Mouse (Mus musculus): ENCODE data around the gene Olfml2a. TPM values are rescaled to one million over a fixed set of nuclear protein-coding genes. Genes with fewer than 3 reads are reported as not detected.
A peak's percentile ranks its signal among the peaks of the same experiment; 100 is the strongest.

Gene Olfml2a
- polyA plus RNA-seq (2014; fragmentation: Nextera tagmentation; extraction: Ambion mirVana): 3.5 and 3.6 TPM in 2 replicates

DNA sequence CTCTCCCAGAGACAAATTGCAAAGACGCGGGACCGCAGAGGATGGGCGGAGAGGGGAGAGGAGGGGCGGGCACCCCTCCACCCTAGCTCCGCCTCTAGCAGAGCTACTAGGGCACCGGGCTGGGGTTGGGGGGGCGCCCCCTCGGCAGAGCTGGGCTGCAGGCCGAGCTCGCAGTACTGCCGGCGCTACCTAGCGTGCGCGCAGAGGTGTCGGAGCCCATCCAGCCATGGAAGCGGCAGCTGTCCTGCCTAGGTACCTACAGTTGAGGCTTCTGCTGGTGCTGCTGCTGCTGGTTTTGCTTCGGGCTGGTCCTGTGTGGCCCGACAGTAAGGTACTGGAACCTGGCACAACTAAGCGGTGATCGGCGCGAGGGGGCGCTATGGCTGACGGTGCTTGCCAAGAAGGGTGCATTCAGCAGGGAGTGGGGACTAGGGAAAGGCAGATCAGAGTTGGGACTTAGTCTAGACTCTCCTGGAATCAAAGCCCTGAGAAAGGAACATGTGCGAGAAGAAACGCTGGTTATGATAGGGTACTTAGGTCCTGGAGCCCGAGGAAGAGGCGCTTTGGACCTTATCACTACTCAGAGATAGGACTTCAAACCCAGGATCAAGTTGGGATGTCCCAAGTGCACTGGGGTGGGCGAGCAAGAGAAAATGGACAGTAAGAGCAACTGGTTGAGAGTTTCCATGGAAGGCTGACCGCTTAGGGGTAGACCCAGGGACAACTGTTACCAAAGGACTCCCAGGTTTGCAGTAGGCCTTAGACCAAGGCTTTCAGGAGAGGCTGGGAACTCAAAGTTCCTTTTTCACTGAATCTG is at the start of gene Olfml2a:
Olfml2a (plus strand) TSS at position 128 of the 817 bp plus-strand sequence.
- Histone ChIP-seq H3K4me2 (replicated peaks; ENCODE audit: low read depth, low read length) (peak within 1 kb of the TSS; percentile 81), H3K27ac (ENCODE audit: low read length) (no peak within 1 kb of the TSS), H3K9me3 (ENCODE audit: control insufficient read depth, low read depth, low read length) (no peaks in the 10 kb centered on the region), H3K36me3 (ENCODE audit: control insufficient read depth, insufficient read depth, low read length) (no peaks in the 10 kb centered on the region), H3K9ac (replicated peaks; ENCODE audit: low read depth, low read length) (no peak within 1 kb of the TSS; the same call in 1 of the 2 replicates), H3K4me3 (ENCODE audit: low read depth, low read length) (peak within 1 kb of the TSS; percentile 35), H3K4me1 (ENCODE audit: control insufficient read depth, insufficient read depth, low read length) (peaks cover 18% of the 10 kb centered on the region), H3K27me3 (ENCODE audit: control insufficient read depth, insufficient read depth, low read length) (no peaks in the 10 kb centered on the region)
- WGBS: 8% methylated on average over 32 of the region's 32 CpGs
- ATAC-seq (ENCODE audit: insufficient number of reproducible peaks, insufficient read depth, low FRiP score, low read depth): peak; percentile 73

DNA sequence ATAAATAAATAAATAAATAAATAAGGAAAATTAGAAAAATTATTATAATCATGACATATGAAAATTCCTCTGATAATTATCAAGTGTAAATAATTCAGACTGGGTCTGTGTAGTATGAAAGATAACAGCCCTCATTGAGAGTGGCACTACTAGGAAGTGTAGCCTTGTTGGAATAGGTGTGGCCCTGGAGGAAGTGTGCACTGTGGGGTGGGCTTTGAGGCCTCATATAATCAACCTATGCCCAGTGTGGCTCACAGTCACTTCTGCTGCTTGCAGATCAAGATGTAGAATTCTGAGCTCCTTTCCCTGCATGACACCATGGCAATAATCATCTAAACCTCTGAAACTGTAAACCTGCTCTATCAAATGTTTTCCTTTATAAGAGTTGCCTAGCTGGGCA is 28.9 kb upstream of the Olfml2a start:
- Histone ChIP-seq H3K36me3 (ENCODE audit: control insufficient read depth, insufficient read depth, low read length) (no peaks in the 10 kb centered on the region), H3K4me3 (ENCODE audit: low read depth, low read length) (no peak overlapping the region), H3K4me1 (ENCODE audit: control insufficient read depth, insufficient read depth, low read length) (no peaks in the 10 kb centered on the region), H3K4me2 (replicated peaks; ENCODE audit: low read depth, low read length) (no peak overlapping the region), H3K9ac (replicated peaks; ENCODE audit: low read depth, low read length) (no peak overlapping the region), H3K27me3 (ENCODE audit: control insufficient read depth, insufficient read depth, low read length) (no peaks in the 10 kb centered on the region), H3K9me3 (ENCODE audit: control insufficient read depth, low read depth, low read length) (no peaks in the 10 kb centered on the region), H3K27ac (ENCODE audit: low read length) (no peak overlapping the region)
- ATAC-seq (ENCODE audit: insufficient number of reproducible peaks, insufficient read depth, low FRiP score, low read depth): no peak

DNA sequence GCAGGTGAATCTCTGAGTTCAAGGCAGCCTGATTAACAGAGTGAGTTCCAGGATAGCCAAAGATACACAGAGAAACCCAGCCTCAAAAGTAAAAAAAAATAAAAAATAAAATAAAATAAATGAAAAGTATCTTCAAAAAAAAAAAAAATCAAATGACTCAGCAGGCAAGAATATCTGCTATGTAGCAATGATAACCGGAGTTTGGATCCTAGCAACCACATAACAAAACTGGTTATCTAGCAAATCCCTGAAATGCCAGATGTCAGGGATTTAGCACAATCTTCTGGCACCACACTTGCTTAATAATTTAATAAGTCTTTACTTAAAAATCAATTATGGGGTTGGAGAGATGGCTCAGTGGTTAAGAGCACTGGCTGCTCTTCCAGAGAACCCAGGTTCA is 27.5 kb upstream of the Olfml2a start:
- WGBS: 88% methylated on average over 1 of the region's 1 CpGs

DNA sequence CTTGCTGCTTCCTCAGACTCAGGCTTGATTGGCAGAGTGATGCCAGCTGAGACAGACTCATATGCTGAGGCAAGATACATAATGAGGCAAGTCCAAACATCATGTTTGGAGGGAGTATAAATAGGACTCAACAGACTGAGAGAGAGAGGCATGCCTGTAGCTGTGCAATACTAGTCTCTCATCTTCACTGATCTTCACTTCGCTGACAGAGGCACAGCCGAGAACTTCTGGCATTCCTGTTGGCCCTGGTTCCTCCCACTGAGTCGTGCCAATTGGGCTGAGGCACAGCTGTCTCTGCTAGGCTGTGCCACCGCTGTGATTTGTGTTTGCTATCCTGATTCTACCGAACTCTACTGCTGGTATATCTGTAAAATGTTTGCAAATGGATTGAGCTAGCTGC is 25.7 kb upstream of the Olfml2a start:
- Histone ChIP-seq H3K27ac (ENCODE audit: low read length) (no peak overlapping the region), H3K27me3 (ENCODE audit: control insufficient read depth, insufficient read depth, low read length) (no peaks in the 10 kb centered on the region), H3K36me3 (ENCODE audit: control insufficient read depth, insufficient read depth, low read length) (no peaks in the 10 kb centered on the region), H3K9ac (replicated peaks; ENCODE audit: low read depth, low read length) (no peak overlapping the region), H3K4me3 (ENCODE audit: low read depth, low read length) (no peak overlapping the region), H3K9me3 (ENCODE audit: control insufficient read depth, low read depth, low read length) (no peaks in the 10 kb centered on the region), H3K4me2 (replicated peaks; ENCODE audit: low read depth, low read length) (no peak overlapping the region), H3K4me1 (ENCODE audit: control insufficient read depth, insufficient read depth, low read length) (no peaks in the 10 kb centered on the region)
- 63% methylated on average over 5 of the region's 5 CpGs for WGBS
- no peak for ATAC-seq (ENCODE audit: insufficient number of reproducible peaks, insufficient read depth, low FRiP score, low read depth)

More for the DNA sequence above, 27.5 kb upstream of the Olfml2a start:
- no peaks in the 10 kb centered on the region for H3K36me3 ChIP-seq (ENCODE audit: control insufficient read depth, insufficient read depth, low read length)
- no peaks in the 10 kb centered on the region for H3K4me1 ChIP-seq (ENCODE audit: control insufficient read depth, insufficient read depth, low read length)
- no peaks in the 10 kb centered on the region for H3K27me3 ChIP-seq (ENCODE audit: control insufficient read depth, insufficient read depth, low read length)
- no peak for ATAC-seq (ENCODE audit: insufficient number of reproducible peaks, insufficient read depth, low FRiP score, low read depth)
- H3K27ac ChIP-seq (ENCODE audit: low read length): no peak overlapping the region
- H3K9me3 ChIP-seq (ENCODE audit: control insufficient read depth, low read depth, low read length): no peaks in the 10 kb centered on the region
- no peak overlapping the region for H3K4me2 ChIP-seq (replicated peaks; ENCODE audit: low read depth, low read length)
- H3K9ac ChIP-seq (replicated peaks; ENCODE audit: low read depth, low read length): no peak overlapping the region
- no peak overlapping the region for H3K4me3 ChIP-seq (ENCODE audit: low read depth, low read length)

DNA sequence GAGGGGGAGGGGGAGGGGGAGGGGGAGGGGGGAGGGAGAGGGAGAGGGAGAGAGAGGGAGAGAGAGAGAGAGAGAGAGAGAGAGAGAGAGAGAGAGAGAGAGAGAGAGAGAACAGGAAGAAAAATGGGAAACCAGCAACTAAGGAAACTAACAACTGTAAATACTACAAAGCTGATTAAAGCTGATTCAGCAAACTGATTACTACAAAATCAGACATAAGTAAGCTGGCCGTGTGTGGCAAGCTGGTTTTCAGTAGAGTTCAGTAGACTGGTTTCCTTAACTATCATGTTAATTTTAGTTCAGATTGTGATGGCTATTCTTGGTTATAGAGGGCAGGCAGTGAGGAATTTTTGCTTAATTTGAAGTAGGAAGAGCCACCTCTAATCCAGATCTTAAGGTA is 23.2 kb upstream of the Olfml2a start:
- Histone ChIP-seq H3K4me2 (replicated peaks; ENCODE audit: low read depth, low read length) (no peak overlapping the region), H3K9ac (replicated peaks; ENCODE audit: low read depth, low read length) (no peak overlapping the region), H3K36me3 (ENCODE audit: control insufficient read depth, insufficient read depth, low read length) (no peaks in the 10 kb centered on the region), H3K27ac (ENCODE audit: low read length) (no peak overlapping the region), H3K27me3 (ENCODE audit: control insufficient read depth, insufficient read depth, low read length) (no peaks in the 10 kb centered on the region), H3K4me1 (ENCODE audit: control insufficient read depth, insufficient read depth, low read length) (no peaks in the 10 kb centered on the region), H3K4me3 (ENCODE audit: low read depth, low read length) (no peak overlapping the region), H3K9me3 (ENCODE audit: control insufficient read depth, low read depth, low read length) (no peaks in the 10 kb centered on the region)
- 69% methylated on average over 1 of the region's 1 CpGs for WGBS
- ATAC-seq (ENCODE audit: insufficient number of reproducible peaks, insufficient read depth, low FRiP score, low read depth): no peak

DNA sequence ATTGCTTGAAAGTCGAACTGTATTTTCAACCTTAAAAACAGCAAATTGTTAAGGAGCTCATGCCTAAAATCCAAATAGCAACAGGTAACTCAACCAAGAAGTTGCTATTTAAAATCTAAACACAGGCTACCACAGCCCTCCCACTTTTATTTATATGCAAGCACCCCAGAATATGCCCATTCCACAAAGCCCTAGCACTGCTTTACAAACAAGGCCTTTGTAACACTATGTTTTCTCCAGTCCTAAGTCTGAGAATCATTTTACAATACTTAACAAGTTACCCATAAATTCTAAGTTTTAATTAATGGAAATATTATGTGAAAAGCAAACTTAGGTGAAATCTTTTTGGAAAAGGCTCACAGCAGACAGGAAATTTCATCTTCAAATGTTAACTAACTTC is 17.3 kb upstream of the Olfml2a start:
- Histone ChIP-seq H3K4me3 (ENCODE audit: low read depth, low read length) (no peak overlapping the region), H3K9me3 (ENCODE audit: control insufficient read depth, low read depth, low read length) (no peaks in the 10 kb centered on the region), H3K27me3 (ENCODE audit: control insufficient read depth, insufficient read depth, low read length) (no peaks in the 10 kb centered on the region), H3K4me1 (ENCODE audit: control insufficient read depth, insufficient read depth, low read length) (no peaks in the 10 kb centered on the region), H3K9ac (replicated peaks; ENCODE audit: low read depth, low read length) (no peak overlapping the region), H3K4me2 (replicated peaks; ENCODE audit: low read depth, low read length) (no peak overlapping the region), H3K27ac (ENCODE audit: low read length) (no peak overlapping the region), H3K36me3 (ENCODE audit: control insufficient read depth, insufficient read depth, low read length) (no peaks in the 10 kb centered on the region)
- 57% methylated on average over 1 of the region's 1 CpGs for WGBS
- no peak for ATAC-seq (ENCODE audit: insufficient number of reproducible peaks, insufficient read depth, low FRiP score, low read depth)

DNA sequence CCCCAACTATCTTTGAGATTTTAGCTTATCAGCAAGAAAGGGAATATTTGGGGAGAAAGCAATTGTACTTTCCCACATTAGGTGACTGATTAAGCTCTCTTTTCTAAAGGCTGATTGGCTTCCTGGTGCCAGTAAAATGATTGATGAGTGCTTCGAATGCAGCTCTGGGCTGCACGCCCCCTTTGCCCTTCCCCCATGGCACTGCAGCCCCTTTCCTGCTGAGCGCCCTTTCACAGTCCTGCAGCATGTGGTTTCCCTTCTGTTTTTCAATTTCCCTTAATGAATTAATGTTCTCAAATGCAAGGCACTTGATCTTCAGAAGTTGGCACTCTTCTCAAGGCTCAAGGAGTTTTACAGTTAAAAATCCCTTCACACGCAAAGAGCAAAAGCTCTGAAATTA is 16.8 kb upstream of the Olfml2a start:
- Histone ChIP-seq H3K27me3 (ENCODE audit: control insufficient read depth, insufficient read depth, low read length) (no peaks in the 10 kb centered on the region), H3K4me2 (replicated peaks; ENCODE audit: low read depth, low read length) (no peak overlapping the region), H3K4me3 (ENCODE audit: low read depth, low read length) (no peak overlapping the region), H3K36me3 (ENCODE audit: control insufficient read depth, insufficient read depth, low read length) (no peaks in the 10 kb centered on the region), H3K9ac (replicated peaks; ENCODE audit: low read depth, low read length) (no peak overlapping the region), H3K27ac (ENCODE audit: low read length) (no peak overlapping the region), H3K4me1 (ENCODE audit: control insufficient read depth, insufficient read depth, low read length) (no peaks in the 10 kb centered on the region), H3K9me3 (ENCODE audit: control insufficient read depth, low read depth, low read length) (no peaks in the 10 kb centered on the region)
- WGBS: 28% methylated on average over 4 of the region's 4 CpGs
- no peak for ATAC-seq (ENCODE audit: insufficient number of reproducible peaks, insufficient read depth, low FRiP score, low read depth)

DNA sequence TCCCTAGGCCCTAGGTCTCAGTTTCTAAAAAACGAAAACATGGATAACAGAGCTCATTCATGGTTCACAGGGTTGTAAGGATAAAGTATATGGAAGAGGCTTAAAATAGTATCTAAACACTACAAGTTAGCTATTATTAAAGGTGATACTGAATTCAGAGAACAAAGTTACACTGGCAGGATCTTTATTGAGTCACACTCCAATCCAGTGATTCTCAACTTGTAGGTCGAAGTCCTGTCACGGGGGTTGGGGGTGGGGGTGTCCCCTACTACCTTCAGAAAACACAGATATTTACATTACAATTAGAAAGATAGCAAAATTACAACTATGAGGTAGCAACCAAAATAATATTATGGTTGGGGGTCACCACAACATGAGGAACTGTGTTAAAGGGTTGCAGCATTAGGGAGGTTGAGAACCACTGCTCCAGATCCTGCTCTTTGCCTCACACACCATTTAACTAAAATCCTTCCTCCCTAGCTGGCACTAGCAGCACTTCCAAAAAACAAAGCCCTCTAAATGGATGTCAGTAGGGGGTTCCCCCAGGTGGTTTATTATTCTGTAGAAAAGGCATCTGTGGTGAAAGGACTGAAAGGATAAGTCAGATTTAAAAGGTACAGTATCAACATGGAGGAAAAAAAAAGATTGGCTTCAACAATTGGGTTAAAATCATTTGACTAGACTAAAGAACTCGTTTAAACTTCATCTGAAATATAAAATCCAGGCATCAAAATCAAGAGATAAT is 14.7 kb upstream of the Olfml2a start:
- H3K36me3 ChIP-seq (ENCODE audit: control insufficient read depth, insufficient read depth, low read length): no peaks in the 10 kb centered on the region
- no peak overlapping the region for H3K9ac ChIP-seq (replicated peaks; ENCODE audit: low read depth, low read length)
- ATAC-seq (ENCODE audit: insufficient number of reproducible peaks, insufficient read depth, low FRiP score, low read depth): no peak
- H3K4me2 ChIP-seq (replicated peaks; ENCODE audit: low read depth, low read length): no peak overlapping the region
- no peaks in the 10 kb centered on the region for H3K27me3 ChIP-seq (ENCODE audit: control insufficient read depth, insufficient read depth, low read length)
- no peak overlapping the region for H3K27ac ChIP-seq (ENCODE audit: low read length)
- no peaks in the 10 kb centered on the region for H3K4me1 ChIP-seq (ENCODE audit: control insufficient read depth, insufficient read depth, low read length)
- H3K9me3 ChIP-seq (ENCODE audit: control insufficient read depth, low read depth, low read length): no peaks in the 10 kb centered on the region
- no peak overlapping the region for H3K4me3 ChIP-seq (ENCODE audit: low read depth, low read length)
- WGBS: 47% methylated on average over 4 of the region's 4 CpGs

Data from stomach, embryonic 14.5 days (tissue).